19 mouse cellular contexts compared by ENCODE assay signal in the genomic region with DNA sequence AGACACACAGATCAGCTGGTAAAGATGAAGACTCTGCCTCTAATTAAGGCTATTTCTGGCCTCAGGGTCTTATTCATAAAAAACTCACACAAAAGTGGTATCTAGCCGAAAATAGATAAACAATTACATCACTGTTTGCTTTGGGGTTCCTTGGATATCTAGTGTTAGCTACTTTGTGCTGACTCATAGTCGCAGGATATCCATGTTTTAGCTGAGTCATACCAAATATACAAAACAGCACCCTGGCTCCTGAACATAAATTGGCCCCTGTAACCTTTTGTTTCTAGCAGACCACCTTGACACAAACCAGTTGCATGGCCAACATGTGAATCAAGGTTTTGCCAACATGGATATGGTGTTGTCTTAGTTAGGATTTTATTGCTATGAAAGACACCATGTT.
"Had no signal": no experiment of that assay in that cellular context is flagged by ENCODE, and none has a peak within 500 bp of the region (broad histone marks: within the 10 kb centered on the region; RNA-seq: fewer than 3 reads in every experiment).

No protein-coding gene starts in this region.

- H3K36me3 ChIP-seq: limb, embryonic 10.5 days; limb, embryonic 13.5 days; lung, embryonic 15.5 days; midbrain, embryonic 10.5 days; midbrain, embryonic 13.5 days had no signal

- H3K27me3 ChIP-seq: limb, embryonic 13.5 days; lung, embryonic 15.5 days; megakaryocyte, embryonic 14.5 days; midbrain, embryonic 13.5 days had no signal

- DNase-seq: kidney, adult 2 months; kidney, postnatal 25 days; layer of hippocampus, adult 9-11 months; lung, adult 18-20 months; lung, postnatal 10 days; lung, postnatal 36 days; right cerebral cortex, postnatal 4 days; thymus, adult 2 months; thymus, postnatal 14 days; thymus, postnatal 4 days had no signal

- H3K4me1 ChIP-seq: limb, embryonic 10.5 days; limb, embryonic 13.5 days; lung, embryonic 15.5 days; megakaryocyte, embryonic 14.5 days; midbrain, embryonic 10.5 days; midbrain, embryonic 13.5 days had no signal

- H3K9ac ChIP-seq: limb, embryonic 13.5 days; lung, embryonic 15.5 days; midbrain, embryonic 13.5 days had no signal

- H3K4me3 ChIP-seq: layer of hippocampus, adult 2 months; limb, embryonic 10.5 days; limb, embryonic 13.5 days; lung, embryonic 15.5 days; megakaryocyte, embryonic 14.5 days; midbrain, embryonic 10.5 days; midbrain, embryonic 13.5 days had no signal

- H3K9me3 ChIP-seq: limb, embryonic 10.5 days; limb, embryonic 13.5 days; lung, embryonic 15.5 days; midbrain, embryonic 10.5 days; midbrain, embryonic 13.5 days had no signal

- ATAC-seq: midbrain, embryonic 13.5 days had no signal

- H3K4me2 ChIP-seq: limb, embryonic 13.5 days; lung, embryonic 15.5 days; midbrain, embryonic 13.5 days had no signal

- H3K27ac ChIP-seq: kidney, postnatal 0 days; layer of hippocampus, adult 2 months; limb, embryonic 10.5 days; limb, embryonic 13.5 days; lung, embryonic 15.5 days; midbrain, embryonic 10.5 days; midbrain, embryonic 13.5 days; stomach, postnatal 0 days had no signal
